Mouse (Mus musculus): Measurements from ENCODE around the gene Tmc5. TPM values are rescaled to one million over a fixed set of nuclear protein-coding genes. Genes with fewer than 3 reads are reported as not detected.

Gene Tmc5
- total RNA-seq (2023) = not detected

DNA sequence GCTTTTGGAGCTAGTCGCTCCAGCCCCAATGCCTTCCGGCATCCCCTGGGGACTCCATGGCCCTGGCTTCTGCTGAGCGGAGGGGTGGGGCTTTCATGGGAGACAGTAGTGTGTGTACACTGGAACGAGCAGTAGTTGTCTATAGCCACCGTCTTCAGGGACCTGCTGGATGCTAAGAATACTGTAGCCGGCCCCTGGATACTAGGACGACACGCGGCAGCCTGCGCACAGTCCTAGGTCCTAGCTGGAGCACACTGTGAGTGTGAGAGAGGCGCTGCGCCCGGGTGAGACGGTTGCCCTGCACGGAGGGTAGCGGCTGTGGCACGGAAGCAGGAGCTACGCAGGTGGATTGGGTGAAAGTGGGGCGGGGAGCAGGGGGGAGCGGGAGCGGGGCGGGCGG, at the start of gene Tmc5:
TSS of gene Tmc5 (plus strand) at position 97 of the 400 bp plus-strand sequence.

DNA sequence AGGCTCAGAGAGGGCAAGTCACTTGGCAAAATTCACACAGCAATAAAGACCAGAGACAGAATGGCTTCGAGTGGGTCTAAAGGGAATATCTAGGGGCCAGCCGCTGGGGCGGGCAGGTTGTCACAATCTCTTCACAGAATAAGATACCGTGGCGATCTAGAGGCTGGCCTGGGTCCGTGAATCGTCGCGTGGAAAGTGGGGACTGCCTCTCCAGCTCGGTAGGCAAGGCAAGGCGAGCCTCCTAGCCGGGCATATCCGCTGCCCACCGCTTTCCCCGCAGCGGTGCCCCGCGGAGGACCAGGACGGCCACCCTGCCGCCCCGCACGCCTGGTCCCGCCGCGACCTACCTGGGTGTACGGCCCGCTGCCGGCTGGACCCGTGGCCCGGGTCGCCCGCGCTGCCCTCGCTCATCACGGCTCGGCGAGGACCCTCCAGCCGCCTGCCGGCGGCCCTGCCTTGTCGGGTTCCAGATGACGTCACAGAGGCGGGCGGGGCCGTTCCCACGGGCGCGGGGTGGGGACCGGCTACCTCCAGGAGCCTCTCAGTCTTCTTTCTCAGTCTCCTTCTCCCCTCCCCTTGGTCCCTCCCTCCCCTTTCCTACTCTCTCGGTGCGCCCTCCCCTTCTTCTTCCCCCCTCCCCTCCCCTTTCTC, 12.7 kb upstream of the Tmc5 start, which contains the start of gene Tmc7:
TSS of gene Tmc7 (minus strand) at position 480 of the 651 bp plus-strand sequence.

DNA sequence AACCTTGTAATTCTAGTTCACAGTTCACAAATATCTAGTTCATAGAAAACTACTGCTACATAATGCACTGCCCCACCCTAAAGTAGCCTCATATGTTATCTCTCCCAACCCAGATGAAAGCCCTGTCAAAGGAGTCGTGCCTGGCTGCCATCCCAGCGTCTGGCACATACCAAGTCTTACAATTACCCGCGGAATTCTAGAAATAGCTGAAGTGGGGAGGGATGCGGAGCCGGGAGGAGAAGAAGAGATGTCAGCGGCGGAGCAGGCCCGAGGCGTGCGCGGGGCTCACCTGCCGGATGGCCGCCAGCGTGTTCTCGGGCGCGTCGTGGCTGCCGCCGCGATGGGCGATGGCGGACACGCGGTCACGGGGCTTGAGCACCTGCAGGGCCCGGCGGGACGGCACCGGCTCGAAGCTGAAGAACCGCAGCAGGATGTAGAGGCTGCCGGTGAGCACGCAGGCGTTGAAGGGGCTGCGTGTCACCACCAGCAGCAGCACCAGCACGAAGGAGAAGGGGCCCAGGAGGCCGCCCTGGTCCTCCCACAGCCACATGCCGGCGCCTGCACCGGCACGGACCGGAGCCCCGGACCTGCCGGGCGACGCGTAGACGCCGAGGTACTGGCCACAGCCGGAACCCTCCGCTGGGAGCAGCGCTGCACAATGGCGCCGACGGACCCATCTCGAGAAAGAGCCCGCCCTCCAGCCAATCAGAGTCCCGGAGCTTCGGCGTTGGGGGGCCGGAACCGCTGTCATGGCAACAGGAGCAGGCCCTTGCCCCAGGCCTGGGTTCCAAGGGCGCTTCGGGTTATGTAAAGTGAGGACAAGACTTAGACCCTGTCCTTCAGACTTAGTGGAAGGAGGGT, 108.2 kb downstream of the Tmc5 start, which contains the start of gene Gde1:
TSS of gene Gde1 (minus strand) at position 678 of the 861 bp plus-strand sequence.

DNA sequence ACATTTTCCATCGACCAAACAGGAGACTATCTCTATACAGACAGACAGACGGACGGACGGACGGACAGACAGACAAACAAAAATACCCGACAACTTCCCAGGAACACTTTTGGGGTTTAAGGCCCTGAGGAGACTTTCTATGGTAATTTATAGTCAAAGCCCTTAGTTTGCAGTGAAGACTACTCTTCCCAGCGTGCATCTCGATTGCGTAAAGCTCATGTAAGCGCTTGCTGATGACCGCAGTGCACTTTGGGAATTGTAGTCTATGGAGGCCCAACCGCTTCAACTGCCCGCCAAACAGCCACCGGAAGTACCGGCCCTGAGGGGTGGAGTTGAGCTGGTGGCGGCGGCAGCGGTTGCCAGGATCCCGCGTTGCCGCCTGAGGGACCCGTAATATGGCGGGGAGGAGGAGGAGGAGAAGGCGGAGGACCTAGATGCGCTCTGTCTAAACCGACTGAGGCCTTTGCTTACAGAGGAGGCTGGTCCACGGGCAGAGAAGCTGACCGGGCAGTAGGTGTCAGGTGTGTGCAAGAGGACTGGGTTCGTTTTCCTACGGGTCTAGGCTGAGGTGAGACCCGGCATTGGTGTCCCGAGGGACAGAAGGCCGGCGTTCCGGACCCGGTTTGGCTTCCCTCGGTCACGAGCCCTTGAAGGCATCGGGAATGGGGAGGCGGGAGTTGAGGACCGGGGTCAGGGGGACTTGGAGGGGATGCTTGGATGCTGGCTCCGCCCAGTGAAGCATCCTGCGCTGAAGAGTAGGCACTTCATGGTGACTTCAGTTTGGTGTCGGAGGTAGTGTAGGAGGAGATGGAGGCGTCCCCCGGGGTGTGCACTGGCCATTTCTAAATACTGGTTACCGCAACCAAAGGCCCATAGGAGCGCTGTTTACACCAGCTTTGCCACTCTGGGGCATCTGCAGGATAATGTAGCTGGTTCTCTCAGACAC, 115.4 kb downstream of the Tmc5 start, which contains the start of gene Ccp110:
TSS of gene Ccp110 (plus strand) at position 325 of the 946 bp plus-strand sequence.

Other genes with a start within 250 kb of the Tmc5 start
- gene Syt17, start 149.1 kb upstream of the Tmc5 start, total RNA-seq (2023) = not detected
- gene Itpripl2, start 105.3 kb upstream of the Tmc5 start, total RNA-seq (2023) = 10 to 100 TPM; 36.3 to 41.2 TPM
- 10 to 100 TPM in 1 of 2 experiments, 1 to 10 TPM in 1; 9.6 to 14.3 TPM for gene Coq7, start 63.9 kb upstream of the Tmc5 start, total RNA-seq (2023)
- gene Tmc7, start 12.6 kb upstream of the Tmc5 start, total RNA-seq (2023) = under 1 TPM; 0.73 to 0.99 TPM
- gene Gde1, start 108.5 kb downstream of the Tmc5 start, total RNA-seq (2023) = 10 to 100 TPM; 29.1 to 34.6 TPM
- gene Ccp110, start 115.3 kb downstream of the Tmc5 start, total RNA-seq (2023) = 10 to 100 TPM; 10.5 to 10.6 TPM
- 10 to 100 TPM; 45.1 to 47.0 TPM for gene Vps35l, start 142.9 kb downstream of the Tmc5 start, total RNA-seq (2023)

All from neutrophil, adult 83 days (primary cell).